Mouse (Mus musculus): ENCODE measurements around the gene Bcl9l. TPM values are rescaled to one million over a fixed set of nuclear protein-coding genes. Genes with fewer than 3 reads are reported as not detected.

Gene Bcl9l
- polyA plus RNA-seq, 1 experiment from 2014 or later, result 12.3 TPM

DNA sequence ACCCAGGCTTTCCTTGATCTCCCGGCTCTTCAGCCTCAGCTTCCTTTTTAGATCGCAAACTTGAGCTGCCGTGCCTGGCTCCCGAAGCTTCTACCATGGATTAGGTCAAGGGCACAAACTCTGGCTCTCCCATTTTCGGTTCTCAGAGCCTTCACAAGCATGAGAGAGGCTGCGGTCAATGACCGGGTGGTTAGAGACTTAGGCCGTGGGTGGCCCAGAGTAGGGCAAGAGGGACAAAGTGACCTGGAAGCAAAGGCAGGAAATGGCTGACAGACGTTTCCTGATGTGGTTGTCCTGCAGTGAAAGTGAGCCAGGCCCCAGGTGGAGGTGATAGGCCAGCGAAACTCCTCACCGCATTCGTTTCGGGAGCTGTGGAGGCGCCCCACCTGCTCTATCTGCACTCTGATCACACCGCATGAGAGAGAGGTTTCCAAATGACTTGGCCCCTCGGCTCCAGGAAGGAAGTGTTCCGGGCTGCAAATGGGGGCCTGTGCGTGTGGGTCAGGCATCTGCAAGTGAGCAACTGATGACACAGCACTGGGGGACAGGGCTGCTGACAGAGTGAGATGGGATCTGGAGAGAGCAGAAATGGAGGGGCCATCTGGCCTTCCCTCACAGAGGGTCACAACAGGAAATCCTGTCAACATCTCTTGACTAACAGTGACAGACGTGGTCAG, 55.1 kb downstream of the Bcl9l start:
- peak overlapping the region; percentile 22 for H3K4me2 ChIP-seq
- ATAC-seq (ENCODE audit: insufficient number of reproducible peaks, low FRiP score), result peak; percentile 36; the same call in 1 of the 2 replicates
- H3K4me3 ChIP-seq, result no peak overlapping the region
- no peak overlapping the region for H3K9ac ChIP-seq
- H3K4me1 ChIP-seq (replicated peaks), result peaks cover 12% of the 10 kb centered on the region
- H3K27me3 ChIP-seq (replicated peaks), result no peaks in the 10 kb centered on the region
- 44% methylated on average over 19 of the region's 19 CpGs for WGBS
- no peaks in the 10 kb centered on the region for H3K9me3 ChIP-seq (replicated peaks)
- H3K36me3 ChIP-seq, result no peaks in the 10 kb centered on the region
- no peak overlapping the region for H3K27ac ChIP-seq (ENCODE audit: poor library complexity, severe bottlenecking)

DNA sequence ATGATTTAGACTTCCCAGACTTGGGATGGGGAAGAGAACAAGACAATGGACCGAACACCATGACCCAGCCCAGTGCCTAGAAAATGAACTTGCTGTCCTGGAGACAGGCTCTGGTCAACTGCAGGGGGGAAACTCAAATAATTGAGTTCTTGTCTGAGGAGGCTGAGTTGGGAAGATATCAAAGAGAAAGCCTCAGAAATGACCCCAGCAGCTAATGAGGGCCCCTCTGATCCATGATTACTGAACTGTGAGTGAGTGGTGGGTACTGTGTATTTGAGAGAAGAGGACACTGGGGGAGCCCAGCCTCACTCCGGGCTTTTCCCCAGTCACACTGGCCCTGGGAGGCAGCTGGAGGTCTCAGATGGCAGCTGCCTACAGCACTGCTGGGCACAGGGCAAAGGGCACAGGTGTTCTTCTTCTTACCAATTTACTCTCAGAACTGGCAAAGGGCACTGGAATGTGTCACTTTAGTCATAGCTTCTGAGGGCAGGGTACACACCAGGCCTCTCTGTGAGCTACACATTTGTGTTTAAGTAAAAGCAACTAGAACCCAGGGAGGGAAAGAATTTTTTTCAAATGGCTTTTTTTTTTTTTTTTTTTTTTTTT, 57.3 kb downstream of the Bcl9l start:
- no peak overlapping the region for H3K9ac ChIP-seq
- peaks cover 12% of the 10 kb centered on the region for H3K4me1 ChIP-seq (replicated peaks)
- H3K4me2 ChIP-seq, result no peak overlapping the region
- no peaks in the 10 kb centered on the region for H3K27me3 ChIP-seq (replicated peaks)
- H3K27ac ChIP-seq (ENCODE audit: poor library complexity, severe bottlenecking), result no peak overlapping the region
- no peak for ATAC-seq (ENCODE audit: insufficient number of reproducible peaks, low FRiP score)
- 0 out of 2 replicates have a peak, but pooled peaks cover 2% of the 10 kb centered on the region for H3K9me3 ChIP-seq (replicated peaks)
- no peak overlapping the region for H3K4me3 ChIP-seq
- no peaks in the 10 kb centered on the region for H3K36me3 ChIP-seq
- 80% methylated on average over 2 of the region's 2 CpGs for WGBS

DNA sequence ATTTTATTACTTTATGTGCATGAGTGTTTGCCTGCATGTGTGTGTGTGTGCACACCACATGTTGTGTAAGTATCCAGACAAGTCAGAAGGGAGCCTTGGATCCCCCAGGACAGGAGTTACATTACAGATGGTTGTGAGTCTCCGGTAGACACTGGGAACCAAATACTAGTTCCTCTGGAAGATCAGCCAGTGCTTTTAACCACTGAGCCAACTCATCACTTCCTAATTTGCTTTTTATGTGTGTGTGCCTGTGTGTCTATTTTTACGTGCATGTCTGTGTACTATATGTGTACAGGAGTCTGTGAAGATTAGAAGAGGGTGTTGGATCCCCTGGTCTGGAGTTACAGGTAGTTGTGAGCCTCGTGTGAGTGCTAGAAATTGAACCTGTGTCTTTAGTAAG, 58.1 kb downstream of the Bcl9l start:
- 70% methylated on average over 3 of the region's 3 CpGs for WGBS
- Histone ChIP-seq H3K27me3 (replicated peaks) (no peaks in the 10 kb centered on the region), H3K4me2 (no peak overlapping the region), H3K36me3 (no peaks in the 10 kb centered on the region), H3K27ac (ENCODE audit: poor library complexity, severe bottlenecking) (no peak overlapping the region), H3K9ac (no peak overlapping the region), H3K9me3 (replicated peaks) (0 out of 2 replicates have a peak, but pooled peaks cover 4% of the 10 kb centered on the region), H3K4me1 (replicated peaks) (peaks cover 12% of the 10 kb centered on the region), H3K4me3 (no peak overlapping the region)
- no peak for ATAC-seq (ENCODE audit: insufficient number of reproducible peaks, low FRiP score)

DNA sequence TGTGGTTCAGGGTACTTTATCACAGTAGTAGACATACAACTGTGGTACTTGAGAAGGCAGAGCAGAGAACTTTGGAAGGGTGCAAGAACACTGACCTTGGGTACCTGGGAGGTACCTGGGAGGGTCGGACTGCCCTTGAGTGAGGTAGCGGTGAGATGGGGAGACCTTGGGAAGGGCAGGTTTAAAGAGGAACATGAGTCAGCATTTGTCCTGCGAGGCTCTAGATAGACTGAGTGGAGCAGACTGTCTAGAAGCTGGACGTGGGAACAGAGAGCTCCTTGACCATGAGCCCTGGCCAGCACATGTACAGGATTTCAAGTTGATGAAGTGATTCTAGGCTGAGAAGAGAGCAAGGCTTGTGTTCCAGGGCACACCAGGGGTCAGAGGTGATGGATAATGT, 59.7 kb downstream of the Bcl9l start:
- 58% methylated on average over 4 of the region's 4 CpGs for WGBS
- H3K9ac ChIP-seq, result no peak overlapping the region
- no peaks in the 10 kb centered on the region for H3K27me3 ChIP-seq (replicated peaks)
- H3K4me3 ChIP-seq, result no peak overlapping the region
- H3K27ac ChIP-seq (ENCODE audit: poor library complexity, severe bottlenecking), result no peak overlapping the region
- no peak overlapping the region for H3K4me2 ChIP-seq
- 0 out of 2 replicates have a peak, but pooled peaks cover 4% of the 10 kb centered on the region for H3K9me3 ChIP-seq (replicated peaks)
- no peaks in the 10 kb centered on the region for H3K36me3 ChIP-seq
- peaks cover 9% of the 10 kb centered on the region for H3K4me1 ChIP-seq (replicated peaks)
- no peak for ATAC-seq (ENCODE audit: insufficient number of reproducible peaks, low FRiP score)

DNA sequence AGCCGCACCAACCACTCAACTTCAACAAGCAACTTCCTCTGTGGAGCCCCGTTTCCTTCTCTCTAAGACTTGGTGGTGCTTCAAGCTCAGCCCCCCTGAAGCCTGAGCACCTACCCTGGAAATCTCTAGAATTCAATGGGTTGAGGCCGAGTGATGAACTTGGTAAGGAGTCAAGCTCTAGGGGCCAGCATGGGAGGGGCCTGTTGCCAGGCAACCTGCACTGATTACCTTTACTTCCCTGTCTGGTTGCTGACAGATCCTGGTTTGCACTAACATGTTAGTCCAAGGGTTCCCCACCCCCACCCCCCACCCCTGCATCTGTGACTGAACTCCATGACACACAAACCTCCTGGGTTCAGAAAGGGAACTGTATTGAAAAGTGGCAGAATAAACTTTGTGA, 62.4 kb downstream of the Bcl9l start:
- no peak for ATAC-seq (ENCODE audit: insufficient number of reproducible peaks, low FRiP score)
- no peaks in the 10 kb centered on the region for H3K4me1 ChIP-seq (replicated peaks)

DNA sequence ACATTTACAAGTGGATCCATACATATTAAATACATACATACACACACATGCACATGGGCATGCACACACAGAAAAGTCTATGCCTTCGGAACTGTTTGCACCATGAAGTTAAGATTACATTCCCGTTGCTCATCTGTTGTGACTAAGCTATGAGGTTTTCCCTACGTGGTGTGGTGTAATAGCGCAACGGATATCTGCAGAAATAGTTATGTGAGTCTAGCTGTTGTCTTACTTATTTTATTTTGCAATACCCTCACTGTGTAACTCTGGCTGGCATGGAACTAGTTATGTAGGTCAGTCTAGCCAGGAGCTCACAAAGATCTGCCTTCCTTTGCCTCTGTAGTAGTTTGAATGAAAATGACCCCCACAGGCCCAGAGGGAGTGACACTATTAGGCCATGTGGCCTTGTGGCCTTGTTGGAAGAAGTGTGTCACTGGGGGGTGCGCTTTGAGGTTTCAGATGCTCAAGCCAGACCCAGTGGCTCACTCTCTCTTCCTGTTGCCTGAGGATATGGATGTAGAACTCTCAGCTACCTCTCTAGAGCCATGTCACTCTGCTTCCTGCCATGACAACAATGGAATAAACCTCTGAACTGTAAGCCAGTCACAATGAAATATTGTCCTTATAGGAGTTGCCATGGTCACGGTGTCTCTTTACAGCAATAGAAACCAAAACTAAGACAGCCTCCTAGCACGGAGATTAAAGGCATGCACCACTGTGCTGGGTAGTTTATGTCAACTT, 66.0 kb downstream of the Bcl9l start:
- Histone ChIP-seq H3K4me3 (no peak overlapping the region), H3K27ac (ENCODE audit: poor library complexity, severe bottlenecking) (no peak overlapping the region), H3K4me1 (replicated peaks) (0 out of 2 replicates have a peak, but pooled peaks cover 4% of the 10 kb centered on the region), H3K36me3 (no peaks in the 10 kb centered on the region), H3K27me3 (replicated peaks) (no peaks in the 10 kb centered on the region), H3K4me2 (no peak overlapping the region), H3K9ac (no peak overlapping the region), H3K9me3 (replicated peaks) (peaks cover 4% of the 10 kb centered on the region; the same call in 1 of the 2 replicates)
- WGBS, result 91% methylated on average over 8 of the region's 8 CpGs
- ATAC-seq (ENCODE audit: insufficient number of reproducible peaks, low FRiP score), result no peak

More for the DNA sequence above, 62.4 kb downstream of the Bcl9l start:
- no peak overlapping the region for H3K27ac ChIP-seq (ENCODE audit: poor library complexity, severe bottlenecking)
- WGBS, result 76% methylated on average over 3 of the region's 3 CpGs
- no peak overlapping the region for H3K4me2 ChIP-seq
- no peaks in the 10 kb centered on the region for H3K36me3 ChIP-seq
- peaks cover 4% of the 10 kb centered on the region; the same call in 1 of the 2 replicates for H3K9me3 ChIP-seq (replicated peaks)
- H3K4me3 ChIP-seq, result no peak overlapping the region
- no peaks in the 10 kb centered on the region for H3K27me3 ChIP-seq (replicated peaks)
- H3K9ac ChIP-seq, result no peak overlapping the region

DNA sequence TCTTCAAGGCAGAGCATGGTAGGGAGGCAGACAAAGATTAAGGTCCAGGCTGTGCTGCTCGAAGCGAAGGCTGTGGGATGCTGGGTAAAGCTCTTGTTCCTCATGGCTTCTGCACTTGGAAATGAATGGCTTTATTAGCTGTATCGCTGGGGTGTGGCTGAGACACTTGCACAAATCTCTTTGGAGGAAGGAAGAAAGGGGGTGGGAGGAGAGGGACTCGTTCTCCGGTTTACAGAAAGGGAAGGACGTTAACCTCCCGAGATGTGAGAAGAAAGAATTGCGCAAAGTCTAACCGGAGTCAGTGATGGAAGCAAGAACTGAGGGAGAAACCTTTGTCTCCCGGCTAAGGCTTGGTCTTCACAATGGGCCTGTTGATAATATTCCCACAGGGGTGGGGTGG, 68.5 kb downstream of the Bcl9l start:
- Histone ChIP-seq H3K9me3 (replicated peaks) (no peaks in the 10 kb centered on the region; the same call in 1 of the 2 replicates), H3K4me1 (replicated peaks) (0 out of 2 replicates have a peak, but pooled peaks cover 4% of the 10 kb centered on the region), H3K4me3 (no peak overlapping the region), H3K9ac (no peak overlapping the region), H3K27ac (ENCODE audit: poor library complexity, severe bottlenecking) (no peak overlapping the region), H3K36me3 (no peaks in the 10 kb centered on the region), H3K4me2 (no peak overlapping the region), H3K27me3 (replicated peaks) (no peaks in the 10 kb centered on the region)
- no peak for ATAC-seq (ENCODE audit: insufficient number of reproducible peaks, low FRiP score)
- 83% methylated on average over 10 of the region's 10 CpGs for WGBS

DNA sequence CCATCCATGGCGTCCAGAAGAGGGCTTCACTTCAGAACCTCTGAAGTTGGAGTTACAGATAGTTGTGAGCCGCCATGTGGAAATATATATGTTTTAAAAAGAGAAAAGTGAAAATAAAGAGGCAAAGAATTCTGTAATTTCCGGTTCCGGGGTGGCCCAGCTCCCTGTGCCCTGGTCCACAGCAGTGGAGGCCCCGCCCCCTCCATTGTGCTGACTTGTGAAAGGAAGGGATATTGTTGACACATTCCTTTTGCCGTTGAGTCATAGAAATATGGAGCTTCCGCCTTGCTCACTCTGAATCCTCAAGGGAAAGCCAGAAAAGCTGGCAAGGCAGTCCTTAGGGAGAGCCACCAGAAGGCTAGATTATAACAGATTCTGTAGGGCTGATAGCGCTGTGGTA, 69.5 kb downstream of the Bcl9l start:
- Histone ChIP-seq H3K9me3 (replicated peaks) (no peaks in the 10 kb centered on the region; the same call in 1 of the 2 replicates), H3K36me3 (no peaks in the 10 kb centered on the region), H3K4me2 (no peak overlapping the region), H3K27me3 (replicated peaks) (no peaks in the 10 kb centered on the region), H3K27ac (ENCODE audit: poor library complexity, severe bottlenecking) (no peak overlapping the region), H3K4me3 (no peak overlapping the region), H3K4me1 (replicated peaks) (0 out of 2 replicates have a peak, but pooled peaks cover 4% of the 10 kb centered on the region), H3K9ac (no peak overlapping the region)
- ATAC-seq (ENCODE audit: insufficient number of reproducible peaks, low FRiP score), result no peak
- WGBS, result 64% methylated on average over 8 of the region's 8 CpGs

Other genes with a start within 250 kb of the Bcl9l start
- gene Cbl, start 248.8 kb upstream of the Bcl9l start, polyA plus RNA-seq (2016; fragmentation: Nextera tagmentation; extraction: Ambion mirVana), result 18.3 and 20.0 TPM in 2 replicates
- not detected in 2 replicates for gene Ccdc153, start 242.1 kb upstream of the Bcl9l start, polyA plus RNA-seq (2016; fragmentation: Nextera tagmentation; extraction: Ambion mirVana)
- not detected in 2 replicates for gene Pdzd3, start 231.4 kb upstream of the Bcl9l start, polyA plus RNA-seq (2016; fragmentation: Nextera tagmentation; extraction: Ambion mirVana)
- gene Nlrx1, start 214.2 kb upstream of the Bcl9l start, polyA plus RNA-seq (2016; fragmentation: Nextera tagmentation; extraction: Ambion mirVana), result 6.9 and 7.7 TPM in 2 replicates
- 4.3 and 4.6 TPM in 2 replicates for gene Abcg4, start 194.2 kb upstream of the Bcl9l start, polyA plus RNA-seq (2016; fragmentation: Nextera tagmentation; extraction: Ambion mirVana)
- gene Hinfp, start 177.2 kb upstream of the Bcl9l start, polyA plus RNA-seq (2016; fragmentation: Nextera tagmentation; extraction: Ambion mirVana), result 16.5 and 18.3 TPM in 2 replicates
- 8.6 and 10.3 TPM in 2 replicates for gene C2cd2l, start 162.5 kb upstream of the Bcl9l start, polyA plus RNA-seq (2016; fragmentation: Nextera tagmentation; extraction: Ambion mirVana)
- 29.7 and 31.4 TPM in 2 replicates for gene Dpagt1, start 156.8 kb upstream of the Bcl9l start, polyA plus RNA-seq (2016; fragmentation: Nextera tagmentation; extraction: Ambion mirVana)
- gene H2afx, start 148.1 kb upstream of the Bcl9l start, polyA plus RNA-seq (2016; fragmentation: Nextera tagmentation; extraction: Ambion mirVana), result 221 and 231 TPM in 2 replicates
- gene Hmbs, start 138.6 kb upstream of the Bcl9l start, polyA plus RNA-seq (2016; fragmentation: Nextera tagmentation; extraction: Ambion mirVana), result 158 and 176 TPM in 2 replicates
- gene Vps11, start 121.2 kb upstream of the Bcl9l start, polyA plus RNA-seq (2016; fragmentation: Nextera tagmentation; extraction: Ambion mirVana), result 19.7 and 21.8 TPM in 2 replicates
- 21.5 and 23.6 TPM in 2 replicates for gene Hyou1, start 103.3 kb upstream of the Bcl9l start, polyA plus RNA-seq (2016; fragmentation: Nextera tagmentation; extraction: Ambion mirVana)
- gene Slc37a4, start 86.0 kb upstream of the Bcl9l start, polyA plus RNA-seq (2016; fragmentation: Nextera tagmentation; extraction: Ambion mirVana), result 28.1 and 33.0 TPM in 2 replicates
- gene Rps25, start 75.7 kb upstream of the Bcl9l start, polyA plus RNA-seq (2016; fragmentation: Nextera tagmentation; extraction: Ambion mirVana), result 1,234 and 1,239 TPM in 2 replicates
- 82.6 and 85.2 TPM in 2 replicates for gene Trappc4, start 75.2 kb upstream of the Bcl9l start, polyA plus RNA-seq (2016; fragmentation: Nextera tagmentation; extraction: Ambion mirVana)
- gene Ccdc84, start 64.3 kb upstream of the Bcl9l start, polyA plus RNA-seq (2016; fragmentation: Nextera tagmentation; extraction: Ambion mirVana), result 19.1 and 21.6 TPM in 2 replicates
- gene Foxr1, start 41.7 kb upstream of the Bcl9l start, polyA plus RNA-seq (2016; fragmentation: Nextera tagmentation; extraction: Ambion mirVana), result not detected in 2 replicates
- 0.42 TPM in 1 of 2 replicates, not detected in the other for gene Upk2, start 27.8 kb upstream of the Bcl9l start, polyA plus RNA-seq (2016; fragmentation: Nextera tagmentation; extraction: Ambion mirVana)
- gene Cxcr5, start 79.1 kb downstream of the Bcl9l start, polyA plus RNA-seq (2016; fragmentation: Nextera tagmentation; extraction: Ambion mirVana), result not detected in 2 replicates
- gene Ddx6, start 122.1 kb downstream of the Bcl9l start, polyA plus RNA-seq (2016; fragmentation: Nextera tagmentation; extraction: Ambion mirVana), result 12.4 and 13.5 TPM in 2 replicates
- not detected in 2 replicates for gene Treh, start 190.4 kb downstream of the Bcl9l start, polyA plus RNA-seq (2016; fragmentation: Nextera tagmentation; extraction: Ambion mirVana)